Mouse (Mus musculus) 3T3-L1 (cell line): ENCODE results near the gene Adipor1.
"Not testable (repeated sequence)": the region's sequence is repeated elsewhere in the genome, so short reads cannot be mapped to it uniquely, and the experiment has no call there.

Experiments
- DNase-seq: peaks from one replicate; pipeline ENCODE4 v3.0.0-alpha.2; 2015; ENCODE audit warnings: low read depth, low spot score

The Adipor1 gene

DNA sequence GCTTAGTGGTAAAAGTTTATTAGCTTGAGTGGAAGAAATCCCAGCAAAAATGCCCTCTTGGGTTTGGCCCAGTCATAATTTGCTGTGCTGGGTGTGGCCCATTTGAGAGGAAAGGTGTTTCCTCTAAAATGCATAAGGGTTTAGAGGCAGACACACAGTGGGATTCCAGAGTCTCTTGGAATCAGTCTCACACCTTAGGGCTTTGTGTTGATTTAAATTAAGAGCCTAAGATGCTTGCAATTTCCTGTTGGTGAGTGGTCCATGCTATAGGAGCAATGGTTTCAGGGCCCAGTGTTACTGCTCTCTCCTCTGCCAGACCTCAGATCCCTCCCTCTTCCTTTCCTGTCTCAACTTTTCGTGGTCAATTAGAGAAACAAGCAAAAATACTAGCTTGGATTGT is 4.0 kb downstream of the Adipor1 start:
- no peak for DNase-seq

DNA sequence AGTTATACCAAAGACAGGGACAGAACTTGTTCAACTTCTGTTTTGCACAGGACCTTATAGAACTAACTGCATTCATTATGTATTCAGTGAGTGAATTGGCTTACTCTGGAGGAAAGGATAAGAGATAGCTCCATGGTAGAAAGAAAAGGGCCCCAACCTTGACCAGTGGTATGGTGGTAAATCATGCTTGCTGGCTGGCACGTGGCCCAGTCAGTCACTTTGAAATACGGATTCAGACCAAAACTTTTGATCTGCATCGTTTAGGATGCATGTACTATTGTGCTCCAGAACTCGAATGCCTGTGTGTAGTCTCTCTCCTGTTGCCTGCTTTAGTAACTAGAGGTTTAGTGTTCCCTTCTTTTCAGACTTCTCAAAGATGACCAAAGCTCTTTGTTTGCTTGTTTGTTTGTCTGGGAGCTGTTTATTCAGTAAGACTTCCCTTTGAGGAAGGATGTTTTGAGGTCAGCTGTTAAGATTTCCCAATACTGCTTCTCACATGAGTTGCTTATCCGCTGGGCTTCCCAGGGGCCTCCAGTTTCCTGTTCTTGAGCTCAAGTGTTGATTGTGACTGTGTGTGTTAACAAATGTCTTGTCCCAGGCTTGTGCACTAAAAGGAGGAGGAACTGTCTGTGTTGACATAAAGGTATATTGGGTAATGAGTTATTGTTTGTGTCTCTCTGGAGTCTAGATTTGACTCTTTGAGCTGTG is 4.7 kb downstream of the Adipor1 start:
- peak; percentile 27 for DNase-seq

- no peak for DNase-seq
Measured at GRCm38 (mm10) chr1:134423911-134424310, 8.7 kb downstream of the Adipor1 start.

GRCm38 (mm10) chr1:134426289-134426688 is 11.1 kb downstream of the Adipor1 start:
- DNase-seq = no peak

DNA sequence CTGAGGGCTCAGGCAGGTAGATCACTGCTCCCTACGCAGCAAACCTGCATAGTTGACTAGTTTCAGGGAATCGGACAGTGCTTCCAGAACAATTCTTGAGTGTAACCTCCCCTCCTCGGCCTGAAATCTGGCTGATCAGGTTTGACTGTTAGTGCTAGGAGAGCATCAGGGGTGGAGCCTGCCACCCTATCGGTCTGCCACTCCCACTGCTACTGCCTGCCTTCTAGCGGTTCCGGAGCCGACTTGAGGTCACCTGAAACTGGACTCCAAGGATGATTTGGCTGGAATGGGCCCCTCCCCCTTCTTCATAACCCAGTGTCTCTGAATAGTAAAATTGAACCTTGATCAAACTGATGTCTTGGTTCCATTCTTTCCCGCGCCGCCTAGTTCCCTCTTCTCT is 17.8 kb downstream of the Adipor1 start:
- no peak for DNase-seq

DNA sequence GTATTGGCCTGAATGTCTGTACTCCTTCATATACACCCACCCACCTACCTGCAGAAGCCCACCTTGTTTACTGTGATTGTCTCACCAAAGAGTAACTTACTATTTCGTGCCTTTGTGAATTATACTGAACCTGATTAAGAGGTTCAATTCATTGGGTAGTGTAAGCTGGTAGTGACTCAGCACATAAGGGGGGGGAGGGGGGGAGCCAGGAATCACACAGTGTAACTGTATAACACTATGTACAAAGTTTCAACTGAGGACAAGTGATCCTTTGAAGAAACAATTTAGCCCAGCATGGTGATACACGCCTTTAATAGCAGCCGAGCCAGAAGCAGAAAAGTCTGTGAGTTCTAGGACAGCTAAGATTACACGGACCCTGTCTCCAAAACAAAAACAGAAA is 18.3 kb downstream of the Adipor1 start:
- no peak for DNase-seq

DNA sequence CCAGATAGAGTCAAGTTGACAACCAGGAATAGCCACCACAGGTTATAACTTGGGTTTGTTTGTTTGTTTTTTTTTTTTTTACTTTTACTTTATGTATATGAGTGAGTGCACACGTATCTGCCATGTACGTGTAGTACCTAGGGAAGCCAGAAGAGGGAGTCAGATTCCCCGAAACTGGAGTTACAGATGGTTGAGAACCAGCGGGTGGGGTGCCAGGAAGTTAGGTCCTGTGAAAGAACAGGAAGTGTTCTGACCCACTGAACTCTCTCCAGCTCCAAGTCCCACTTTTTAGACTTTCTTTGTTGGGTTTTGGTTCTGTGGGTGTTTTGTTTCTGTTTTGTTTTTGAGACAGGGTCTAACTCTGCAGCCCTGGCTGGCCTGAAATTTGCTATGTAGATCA is 20.2 kb downstream of the Adipor1 start:
- peak; percentile 65 for DNase-seq

DNA sequence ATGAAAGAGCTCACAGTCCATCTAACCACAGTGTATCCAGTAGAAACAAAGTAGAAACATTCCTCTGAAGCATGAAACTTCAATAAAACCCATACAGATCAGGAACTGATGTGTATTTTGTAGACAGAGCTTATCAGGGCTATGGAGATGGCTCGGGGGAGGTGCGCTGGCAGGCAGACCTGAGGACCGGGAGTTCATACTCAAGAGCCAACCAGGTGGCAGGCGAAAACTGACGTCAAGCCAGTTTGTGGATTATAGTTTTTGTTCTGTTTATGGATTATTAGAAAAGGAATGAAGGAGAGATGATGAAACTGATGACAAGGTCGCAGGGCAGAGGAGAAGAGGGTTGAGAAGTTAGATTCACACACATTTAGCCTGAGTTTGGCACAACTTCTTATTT is 25.3 kb downstream of the Adipor1 start:
- DNase-seq = no peak

DNA sequence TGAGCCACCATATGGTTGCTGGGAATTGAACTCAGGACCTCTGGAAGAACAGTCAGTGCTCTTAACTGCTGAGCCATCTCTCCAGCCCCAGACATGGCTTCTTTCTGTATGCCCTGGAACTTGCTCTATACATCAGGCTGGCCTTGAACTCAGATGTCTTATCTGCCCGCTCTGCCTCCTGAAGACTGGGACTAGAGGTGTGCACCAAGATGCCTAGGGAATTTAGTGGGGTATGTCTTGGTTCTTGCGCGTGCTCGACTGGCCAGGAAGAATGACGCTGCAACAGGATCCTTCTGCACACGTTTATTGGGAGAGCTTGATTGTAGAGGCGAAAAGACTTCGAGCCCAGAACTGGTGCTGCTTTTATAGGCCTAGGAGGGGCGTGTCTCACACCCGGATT is 26.6 kb downstream of the Adipor1 start:
- DNase-seq = not testable (repeated sequence)

DNA sequence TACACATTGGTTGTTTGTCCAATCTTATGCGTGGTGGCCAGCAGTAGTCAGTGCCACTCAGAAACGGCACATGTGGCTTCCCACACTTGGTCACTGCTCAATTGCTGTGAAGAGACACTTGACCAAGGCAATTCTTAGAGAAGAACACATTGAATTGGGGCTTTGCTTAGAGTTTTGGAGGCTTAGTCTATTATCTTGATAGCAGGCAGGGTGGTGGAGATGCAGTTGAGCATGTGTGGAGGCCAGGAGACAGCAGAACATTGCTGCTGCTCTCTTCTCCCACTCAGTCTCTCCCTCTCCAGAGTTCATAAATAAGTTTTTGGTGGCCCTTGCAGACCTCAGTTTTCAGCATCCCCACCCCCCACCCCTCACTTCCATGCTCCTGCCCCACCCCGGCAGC is 27.2 kb downstream of the Adipor1 start:
- no peak for DNase-seq

DNA sequence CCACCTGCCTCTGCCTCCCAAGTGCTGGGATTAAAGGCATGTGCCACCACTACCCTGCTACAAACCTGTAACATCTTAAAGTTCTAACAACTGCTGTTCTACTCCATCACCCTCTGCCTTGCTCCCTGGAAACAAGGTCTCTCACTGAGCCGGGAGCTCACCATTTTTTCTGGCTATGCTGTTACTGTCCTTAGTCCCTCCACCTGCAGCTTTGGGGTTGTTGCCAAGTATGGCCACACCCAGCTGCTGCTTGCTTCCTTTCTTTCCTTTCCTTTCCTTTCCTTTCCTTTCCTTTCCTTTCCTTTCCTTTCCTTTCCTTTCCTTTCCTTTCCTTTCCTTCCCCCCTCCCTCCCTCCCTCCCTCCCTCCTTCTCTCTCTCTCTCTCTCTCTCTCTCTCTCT is 28.1 kb downstream of the Adipor1 start:
- DNase-seq = not testable (repeated sequence)

GRCm38 (mm10) chr1:134445418-134445817 is 30.2 kb downstream of the Adipor1 start:
- DNase-seq = no peak

GRCm38 (mm10) chr1:134448537-134448936 is 33.4 kb downstream of the Adipor1 start:
- not testable (repeated sequence) for DNase-seq

DNA sequence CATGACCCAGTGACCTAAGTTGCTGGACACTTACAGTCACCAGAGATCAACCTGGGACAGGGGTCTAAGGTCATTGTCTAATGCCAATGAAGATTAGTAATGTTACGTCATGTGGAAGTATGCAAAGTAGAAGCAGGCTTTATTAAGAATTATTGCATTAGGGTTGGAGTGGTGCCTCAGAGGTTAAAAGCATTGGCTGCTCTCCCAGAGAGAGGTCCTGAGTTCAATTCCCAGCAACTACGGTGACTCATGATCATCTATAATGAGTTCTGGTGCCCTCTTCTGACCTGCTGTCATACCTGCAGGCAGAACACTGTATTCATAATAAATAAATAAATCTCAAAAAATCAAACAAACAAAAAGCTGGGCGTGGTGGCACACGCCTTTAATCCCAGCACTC is 35.0 kb downstream of the Adipor1 start:
- peak; percentile 50 for DNase-seq

GRCm38 (mm10) chr1:134450986-134451385 is 35.8 kb downstream of the Adipor1 start:
- DNase-seq = peak; percentile 71

- peak; percentile 78 for DNase-seq
Measured at GRCm38 (mm10) chr1:134454904-134455824, 40.0 kb downstream of the Adipor1 start, which contains the start of gene Klhl12. Klhl12 (plus strand) TSS chr1:134455531.

DNA sequence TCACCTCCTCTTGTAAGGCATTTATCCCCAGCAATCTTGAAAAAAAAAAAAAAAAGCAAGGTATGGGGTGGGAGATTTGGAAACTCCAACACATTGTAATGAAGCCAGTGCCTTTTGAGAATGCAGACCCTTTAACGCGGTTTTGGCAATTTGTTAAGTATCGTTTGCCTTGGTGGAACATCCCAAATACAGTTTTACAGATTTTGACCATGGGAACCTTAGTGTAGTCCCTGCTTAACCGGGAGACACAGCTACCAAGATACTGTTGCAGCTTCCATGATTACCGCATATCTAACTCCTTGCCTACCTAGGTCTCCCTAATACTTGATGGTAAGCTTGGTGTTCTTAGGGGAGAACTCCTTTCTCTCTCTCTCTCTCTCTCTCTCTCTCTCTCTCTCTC is 40.9 kb downstream of the Adipor1 start:
- peak; percentile 16 for DNase-seq

- DNase-seq = no peak
Measured at GRCm38 (mm10) chr1:134458139-134458727, 43.1 kb downstream of the Adipor1 start.

GRCm38 (mm10) chr1:134460294-134461284 is 45.4 kb downstream of the Adipor1 start:
- no peak for DNase-seq
